Mouse (Mus musculus): Measurements from ENCODE around the gene Zfp189. TPM values are rescaled to one million over a fixed set of nuclear protein-coding genes. Genes with fewer than 3 reads are reported as not detected.

The Zfp189 gene
- total and polyA plus RNA-seq, 2 experiments: 1.5 to 6.4 TPM

- Histone ChIP-seq H3K4me3 (ENCODE audit: insufficient read depth, low read depth, low read length) (peak overlapping the region; percentile 56), H3K27ac (replicated peaks; ENCODE audit: insufficient read depth, low read depth, low read length) (peak overlapping the region; percentile 73), H3K4me1 (ENCODE audit: control insufficient read depth, insufficient read depth, low read length) (peaks cover 22% of the 10 kb centered on the region; the same call in 1 of the 2 replicates), H3K36me3 (ENCODE audit: control insufficient read depth, insufficient read depth, low read length) (peaks cover 60% of the 10 kb centered on the region), H3K9ac (ENCODE audit: low read depth, low read length) (peak overlapping the region; percentile 62), H3K79me2 (ENCODE audit: control insufficient read depth, insufficient read depth, low read length) (no peaks in the 10 kb centered on the region), H3K27me3 (ENCODE audit: control insufficient read depth, insufficient read depth, low read length) (no peaks in the 10 kb centered on the region)
- TF ChIP-seq CTCF (IDR thresholded peaks at IDR 0.05; ENCODE audit: low read depth, low read length) (no peak), POLR2A (IDR thresholded peaks at IDR 0.05; ENCODE audit: extremely low read depth, insufficient read depth, low read length) (no peak)
- WGBS: 19% methylated on average over 2 of the region's 2 CpGs
- peak; percentile 70 for DNase-seq (ENCODE audit: extremely low read depth, low read depth, low spot score)
These were observed 25.1 kb downstream of the Zfp189 start for GRCm38 (mm10) chr4:49546026-49546425.

GRCm38 (mm10) chr4:49546873-49547543 lies 26.0 kb downstream of the Zfp189 start:
- H3K79me2 ChIP-seq (ENCODE audit: control insufficient read depth, insufficient read depth, low read length): no peaks in the 10 kb centered on the region
- H3K4me1 ChIP-seq (ENCODE audit: control insufficient read depth, insufficient read depth, low read length): peaks cover 21% of the 10 kb centered on the region; the same call in 1 of the 2 replicates
- H3K4me3 ChIP-seq (ENCODE audit: insufficient read depth, low read depth, low read length): peak overlapping the region; percentile 56
- peak; percentile 88 for DNase-seq (ENCODE audit: extremely low read depth, low read depth, low spot score)
- no peaks in the 10 kb centered on the region for H3K27me3 ChIP-seq (ENCODE audit: control insufficient read depth, insufficient read depth, low read length)
- WGBS: 9% methylated on average over 6 of the region's 6 CpGs
- TF ChIP-seq POLR2A (IDR thresholded peaks at IDR 0.05; ENCODE audit: extremely low read depth, insufficient read depth, low read length) (no peak), CTCF (IDR thresholded peaks at IDR 0.05; ENCODE audit: low read depth, low read length) (no peak)
- peaks cover 51% of the 10 kb centered on the region for H3K36me3 ChIP-seq (ENCODE audit: control insufficient read depth, insufficient read depth, low read length)
- peak overlapping the region; percentile 73 for H3K27ac ChIP-seq (replicated peaks; ENCODE audit: insufficient read depth, low read depth, low read length)
- peak overlapping the region; percentile 45; the same call in 1 of the 2 replicates for H3K9ac ChIP-seq (ENCODE audit: low read depth, low read length)

GRCm38 (mm10) chr4:49547544-49548219 lies 26.7 kb downstream of the Zfp189 start:
- no peaks in the 10 kb centered on the region for H3K27me3 ChIP-seq (ENCODE audit: control insufficient read depth, insufficient read depth, low read length)
- peak; percentile 44; the same call in 1 of the 2 replicates for TF ChIP-seq POLR2A (IDR thresholded peaks at IDR 0.05; ENCODE audit: extremely low read depth, insufficient read depth, low read length)
- TF ChIP-seq CTCF (IDR thresholded peaks at IDR 0.05; ENCODE audit: low read depth, low read length): no peak
- H3K4me1 ChIP-seq (ENCODE audit: control insufficient read depth, insufficient read depth, low read length): peaks cover 17% of the 10 kb centered on the region; the same call in 1 of the 2 replicates
- no peaks in the 10 kb centered on the region for H3K79me2 ChIP-seq (ENCODE audit: control insufficient read depth, insufficient read depth, low read length)
- H3K36me3 ChIP-seq (ENCODE audit: control insufficient read depth, insufficient read depth, low read length): peaks cover 45% of the 10 kb centered on the region
- H3K4me3 ChIP-seq (ENCODE audit: insufficient read depth, low read depth, low read length): peak overlapping the region; percentile 56
- 22% methylated on average over 7 of the region's 7 CpGs for WGBS
- peak overlapping the region; percentile 87 for H3K9ac ChIP-seq (ENCODE audit: low read depth, low read length)
- DNase-seq (ENCODE audit: extremely low read depth, low read depth, low spot score): peak; percentile 67
- H3K27ac ChIP-seq (replicated peaks; ENCODE audit: insufficient read depth, low read depth, low read length): peak overlapping the region; percentile 85

- Histone ChIP-seq H3K9ac (ENCODE audit: low read depth, low read length) (peak within 1 kb of the TSS; percentile 92), H3K4me1 (ENCODE audit: control insufficient read depth, insufficient read depth, low read length) (peaks cover 17% of the 10 kb centered on the region), H3K4me3 (ENCODE audit: insufficient read depth, low read depth, low read length) (peak within 1 kb of the TSS; percentile 60), H3K79me2 (ENCODE audit: control insufficient read depth, insufficient read depth, low read length) (no peaks in the 10 kb centered on the region), H3K27me3 (ENCODE audit: control insufficient read depth, insufficient read depth, low read length) (no peaks in the 10 kb centered on the region), H3K27ac (replicated peaks; ENCODE audit: insufficient read depth, low read depth, low read length) (peak within 1 kb of the TSS; percentile 98), H3K36me3 (ENCODE audit: control insufficient read depth, insufficient read depth, low read length) (peaks cover 28% of the 10 kb centered on the region)
- TF ChIP-seq POLR2A (IDR thresholded peaks at IDR 0.05; ENCODE audit: extremely low read depth, insufficient read depth, low read length) (peak; percentile 81; the same call in 1 of the 2 replicates), CTCF (IDR thresholded peaks at IDR 0.05; ENCODE audit: low read depth, low read length) (no peak)
- WGBS: 0% methylated on average over 3 of the region's 3 CpGs
- DNase-seq (ENCODE audit: extremely low read depth, low read depth, low spot score): peak; percentile 97
These were observed 28.4 kb downstream of the Zfp189 start, which contains the start of gene Aldob for GRCm38 (mm10) chr4:49549383-49549782. TSS of gene Aldob (minus strand) at chr4:49549546.

GRCm38 (mm10) chr4:49553380-49553779 lies 32.4 kb downstream of the Zfp189 start:
- H3K79me2 ChIP-seq (ENCODE audit: control insufficient read depth, insufficient read depth, low read length): no peaks in the 10 kb centered on the region
- peak overlapping the region; percentile 64 for H3K27ac ChIP-seq (replicated peaks; ENCODE audit: insufficient read depth, low read depth, low read length)
- H3K27me3 ChIP-seq (ENCODE audit: control insufficient read depth, insufficient read depth, low read length): no peaks in the 10 kb centered on the region
- peaks cover 29% of the 10 kb centered on the region for H3K4me1 ChIP-seq (ENCODE audit: control insufficient read depth, insufficient read depth, low read length)
- H3K36me3 ChIP-seq (ENCODE audit: control insufficient read depth, insufficient read depth, low read length): no peaks in the 10 kb centered on the region
- H3K9ac ChIP-seq (ENCODE audit: low read depth, low read length): no peak overlapping the region
- 21% methylated on average over 5 of the region's 5 CpGs for WGBS
- H3K4me3 ChIP-seq (ENCODE audit: insufficient read depth, low read depth, low read length): no peak overlapping the region
- DNase-seq (ENCODE audit: extremely low read depth, low read depth, low spot score): peak; percentile 90
- TF ChIP-seq CTCF (IDR thresholded peaks at IDR 0.05; ENCODE audit: low read depth, low read length) (no peak), POLR2A (IDR thresholded peaks at IDR 0.05; ENCODE audit: extremely low read depth, insufficient read depth, low read length) (no peak)
